Comparison of ENCODE assay signal across 7 mouse cellular contexts in the genomic region with DNA sequence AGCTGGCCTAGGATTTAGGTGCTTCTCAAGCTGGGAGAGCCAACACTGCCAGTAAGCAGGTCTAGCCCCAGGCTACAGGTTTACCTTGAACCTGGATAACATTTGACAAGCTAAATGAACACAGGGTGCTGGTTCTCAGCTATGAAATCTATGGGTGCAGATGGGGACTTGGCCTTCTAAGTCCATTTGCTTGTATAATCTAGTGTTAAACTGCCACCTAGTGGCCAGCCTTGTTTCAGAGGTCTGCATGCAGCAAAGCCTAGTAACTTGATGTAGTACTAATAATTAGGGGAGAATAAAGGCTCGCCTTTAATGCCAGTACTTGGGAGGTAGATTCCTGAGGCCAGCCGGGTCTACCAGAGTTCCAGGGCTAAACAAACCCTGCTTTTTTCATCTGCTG. TPM values are rescaled to one million over a fixed set of nuclear protein-coding genes. Genes with fewer than 3 reads are reported as not detected.
A peak's percentile ranks its signal among the peaks of the same experiment; 100 is the strongest.
DNase-seq lines count a peak whose midpoint lies in the region; ATAC-seq and TF ChIP-seq lines count a peak whose summit lies in the region.

No protein-coding gene starts in this region.

- WGBS in forebrain, postnatal 0 days: 13% methylated on average over 2 of the region's 2 CpGs
- 29% methylated on average over 2 of the region's 2 CpGs for WGBS in hindbrain, embryonic 16.5 days
- WGBS in midbrain, embryonic 10.5 days: 29% methylated on average over 2 of the region's 2 CpGs
- 71% methylated on average over 2 of the region's 2 CpGs for WGBS in spleen, adult 2 months

- H3K4me3 ChIP-seq in forebrain, postnatal 0 days (ENCODE audit: low read depth, low read length): no peak overlapping the region
- no peak overlapping the region for H3K4me3 ChIP-seq in hindbrain, embryonic 16.5 days (ENCODE audit: low read length)
- peak overlapping the region; percentile 35 for H3K4me3 ChIP-seq in midbrain, embryonic 10.5 days
- H3K4me3 ChIP-seq in spleen, adult 2 months (ENCODE audit: extremely low read depth, insufficient read depth, insufficient read length): no peak overlapping the region

- ATAC-seq in forebrain, postnatal 0 days: no peak
- ATAC-seq in hindbrain, embryonic 16.5 days: no peak

- TF ChIP-seq POLR2A in spleen, adult 2 months (IDR thresholded peaks at IDR 0.05; ENCODE audit: low read depth, low read length): no peak

- H3K9me3 ChIP-seq in forebrain, postnatal 0 days (ENCODE audit: low read length): no peaks in the 10 kb centered on the region
- H3K9me3 ChIP-seq in hindbrain, embryonic 16.5 days (ENCODE audit: control insufficient read depth, low read length): no peaks in the 10 kb centered on the region
- no peaks in the 10 kb centered on the region for H3K9me3 ChIP-seq in midbrain, embryonic 10.5 days (replicated peaks)

- no peak overlapping the region for H3K9ac ChIP-seq in forebrain, postnatal 0 days
- H3K9ac ChIP-seq in hindbrain, embryonic 16.5 days (ENCODE audit: low read depth, low read length): no peak overlapping the region

- TF ChIP-seq CTCF in forebrain, postnatal 0 days (IDR thresholded peaks at IDR 0.05; ENCODE audit: low read depth): peak; percentile 77
- TF ChIP-seq CTCF in spleen, adult 2 months (IDR thresholded peaks at IDR 0.05; ENCODE audit: extremely low read depth, insufficient read depth, insufficient read length, insufficient replicate concordance): peak; percentile 24; the same call in 1 of the 2 replicates

- H3K4me1 ChIP-seq in forebrain, postnatal 0 days (ENCODE audit: insufficient read depth): 0 out of 2 replicates have a peak, but pooled peaks cover 3% of the 10 kb centered on the region
- peaks cover 51% of the 10 kb centered on the region for H3K4me1 ChIP-seq in hindbrain, embryonic 16.5 days (ENCODE audit: control insufficient read depth, insufficient read depth, low read depth, low read length)
- peaks cover 65% of the 10 kb centered on the region for H3K4me1 ChIP-seq in midbrain, embryonic 10.5 days
- H3K4me1 ChIP-seq in spleen, adult 2 months (ENCODE audit: control insufficient read depth, insufficient read depth, insufficient read length): no peaks in the 10 kb centered on the region

- H3K27ac ChIP-seq in forebrain, postnatal 0 days (ENCODE audit: low read depth, low read length): no peak overlapping the region
- no peak overlapping the region for H3K27ac ChIP-seq in hindbrain, embryonic 16.5 days (ENCODE audit: low read depth, low read length)
- H3K27ac ChIP-seq in midbrain, embryonic 10.5 days (replicated peaks): no peak overlapping the region
- H3K27ac ChIP-seq in spleen, adult 2 months (ENCODE audit: insufficient read depth, low read length): no peak overlapping the region

- H3K27me3 ChIP-seq in forebrain, postnatal 0 days (ENCODE audit: insufficient read depth, low read length): no peaks in the 10 kb centered on the region
- H3K27me3 ChIP-seq in hindbrain, embryonic 16.5 days (replicated peaks; ENCODE audit: control insufficient read depth, insufficient read depth, low read length): no peaks in the 10 kb centered on the region
- no peaks in the 10 kb centered on the region for H3K27me3 ChIP-seq in midbrain, embryonic 10.5 days (ENCODE audit: low read depth, poor library complexity, severe bottlenecking)
- H3K27me3 ChIP-seq in spleen, adult 2 months (ENCODE audit: control insufficient read depth, insufficient read depth, low read length): no peaks in the 10 kb centered on the region

- H3K4me2 ChIP-seq in forebrain, postnatal 0 days (ENCODE audit: low read depth): no peak overlapping the region
- peak overlapping the region; percentile 39 for H3K4me2 ChIP-seq in hindbrain, embryonic 16.5 days (ENCODE audit: low read length)

- DNase-seq in T-cell, adult 2 months (ENCODE audit: low spot score): peak; percentile 79
- DNase-seq in cerebellum, adult 18-20 months: peak; percentile 79
- DNase-seq in forebrain, postnatal 0 days: peak; percentile 91
- DNase-seq in left cerebral cortex, adult 9 months (ENCODE audit: low spot score in 2 of 2): peak; percentile 55 to 83
- DNase-seq in midbrain, embryonic 10.5 days (ENCODE audit: low spot score): peak; percentile 66
- DNase-seq in spleen, adult 2 months (ENCODE audit: low read depth in 1 of 2, low spot score in 2 of 2): peak; percentile 73

- peaks cover 35% of the 10 kb centered on the region for H3K36me3 ChIP-seq in forebrain, postnatal 0 days (ENCODE audit: insufficient read depth)
- H3K36me3 ChIP-seq in hindbrain, embryonic 16.5 days (ENCODE audit: control insufficient read depth, insufficient read depth, low read length): peaks cover 7% of the 10 kb centered on the region; the same call in 1 of the 2 replicates
- H3K36me3 ChIP-seq in midbrain, embryonic 10.5 days: peaks cover 55% of the 10 kb centered on the region
- peaks cover 27% of the 10 kb centered on the region for H3K36me3 ChIP-seq in spleen, adult 2 months (ENCODE audit: control insufficient read depth, insufficient read depth, low read length)

RNA-seq across cellular contexts. Expression of a gene that starts 4.5 kb away (rescaled TPM):
- 3,364 and 4,241 TPM in 2 replicates for total RNA-seq in forebrain, postnatal 0 days (2014; rRNA removed)
- 2,287 and 2,372 TPM in 2 replicates for polyA plus RNA-seq in forebrain, postnatal 0 days (2015; fragmentation: Nextera tagmentation; extraction: Ambion mirVana)
- polyA plus RNA-seq in hindbrain, embryonic 16.5 days (2015; fragmentation: Nextera tagmentation; extraction: Ambion mirVana): 3,309 and 3,384 TPM in 2 replicates
- 3,165 and 3,904 TPM in 2 replicates for polyA plus RNA-seq in midbrain, embryonic 10.5 days (2016; fragmentation: Nextera tagmentation; extraction: Ambion mirVana)
- polyA plus RNA-seq in spleen, adult 2 months (2012; rRNA removed): 1,187 and 1,452 TPM in 2 replicates
